Mouse (Mus musculus): ENCODE data around the gene Uncx.

The Uncx gene

DNA sequence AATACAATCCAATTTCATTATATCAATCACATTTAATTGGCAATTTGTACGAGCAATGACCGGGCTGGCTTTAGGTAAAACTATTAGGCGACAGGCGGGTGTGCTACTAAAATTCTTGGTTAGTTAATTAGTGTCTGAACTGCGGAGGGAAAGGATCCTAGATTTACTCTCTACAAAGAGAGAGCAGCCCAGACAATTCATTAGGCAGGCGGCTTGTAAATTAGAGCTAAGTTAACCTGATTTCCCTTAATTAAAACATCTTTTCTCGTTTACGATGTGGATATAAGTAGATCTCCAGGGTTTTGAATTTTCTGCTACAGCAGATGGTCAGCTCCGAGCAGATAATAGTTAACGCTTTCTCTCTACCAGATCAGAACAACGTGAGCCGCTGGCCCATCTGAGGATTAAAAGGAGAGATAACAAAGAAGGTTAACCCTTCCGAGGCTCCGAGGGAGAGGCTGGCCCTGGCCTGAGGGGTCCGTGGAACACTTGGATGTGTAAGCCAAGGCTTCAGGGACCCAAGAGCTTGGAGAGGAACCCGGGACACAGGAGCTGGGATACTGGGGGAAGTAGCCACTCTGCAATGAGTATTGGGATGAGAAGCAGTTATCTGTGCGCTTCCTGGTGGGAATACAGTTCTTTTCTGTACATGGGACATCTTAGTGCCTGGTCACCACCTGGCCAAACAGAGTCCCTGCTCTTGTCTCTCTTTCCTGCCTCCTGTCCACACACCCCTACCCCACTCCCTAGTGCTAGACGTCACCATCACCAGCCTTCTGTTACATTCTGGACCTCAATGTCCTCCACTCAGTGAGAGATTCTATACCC, 6.2 kb upstream of the Uncx start:
- POLR2A ChIA-PET, result interaction anchor here in 1 of 4 experiments (0.6 kb wide), 1 partner anchor 217 kb away, joined by 4 read pairs; no protein-coding TSS in a partner anchor
- CTCF ChIA-PET, result interaction anchor here (0.5 to 1.5 kb wide), 5 partner anchors 9 to 209 kb away, joined by 3 to 5 read pairs (median 3); no protein-coding TSS in a partner anchor

DNA sequence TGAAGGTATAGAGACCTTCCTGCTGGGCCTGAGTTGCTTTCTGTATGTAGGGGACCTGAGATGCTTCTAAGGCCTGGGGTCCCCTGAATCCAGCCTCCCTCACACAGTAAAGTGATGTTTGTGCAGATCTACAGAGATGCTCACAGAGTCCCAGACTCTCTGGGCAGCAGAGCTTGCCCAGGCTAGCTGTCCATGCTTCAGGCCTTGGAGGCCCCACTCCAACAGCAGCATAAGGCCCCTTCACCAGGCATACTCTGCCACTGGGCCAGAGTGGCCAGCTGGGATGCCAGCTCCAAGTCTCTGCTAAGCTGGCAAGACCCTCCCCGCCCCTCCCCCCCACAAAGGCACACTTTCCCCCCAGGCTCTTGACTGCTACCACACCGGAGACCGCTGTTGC, 5.6 kb upstream of the Uncx start:
- POLR2A ChIA-PET, result interaction anchor here in 1 of 4 experiments (0.6 to 2.3 kb wide), 3 partner anchors 11 to 216 kb away, joined by 3 to 8 read pairs (median 4); no protein-coding TSS in a partner anchor
- CTCF ChIA-PET, result interaction anchor here (0.5 to 1.5 kb wide), 4 partner anchors 13 to 208 kb away, joined by 3 to 5 read pairs (median 4); no protein-coding TSS in a partner anchor

DNA sequence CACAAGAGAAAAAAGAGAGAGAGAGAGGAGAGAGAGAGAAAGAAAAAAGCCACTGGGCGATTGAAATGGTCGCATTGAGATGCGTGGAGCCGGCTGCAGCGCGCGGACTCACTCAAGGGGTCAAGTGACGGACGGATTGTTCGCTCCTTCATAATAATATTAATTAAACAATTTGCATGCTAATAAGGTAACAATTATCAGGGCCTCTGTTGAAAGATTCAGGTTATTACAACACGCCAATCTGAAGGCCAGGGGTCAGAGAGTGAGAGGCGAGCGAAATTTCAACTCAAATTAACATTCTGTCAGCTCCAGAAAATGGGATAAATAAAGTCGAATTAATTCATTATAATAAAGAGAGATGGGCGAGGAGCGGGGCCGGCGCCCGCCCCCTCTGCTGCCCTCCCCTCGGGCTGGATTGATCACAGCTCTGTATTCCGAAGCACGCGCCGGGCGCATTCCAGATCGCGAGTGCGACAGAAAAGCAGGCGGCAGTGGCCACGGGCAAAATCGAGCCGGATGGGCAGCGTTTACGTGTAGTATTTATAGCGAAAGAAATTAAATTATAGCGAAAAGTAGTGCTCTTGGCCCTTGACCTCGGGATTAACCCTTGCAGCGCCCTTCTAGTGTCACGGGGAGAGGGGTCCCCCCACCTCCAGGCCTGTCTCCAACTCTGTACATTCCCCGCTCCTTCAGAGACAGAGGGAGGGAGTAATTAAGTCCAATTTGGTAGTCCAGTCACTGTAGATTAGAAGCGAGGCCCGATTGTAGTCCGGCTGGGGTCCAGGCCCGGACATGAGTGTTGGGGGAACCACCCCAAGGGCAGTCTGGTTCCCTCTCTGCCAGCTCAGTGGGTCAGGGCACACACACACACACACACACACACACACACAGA, 1.9 kb upstream of the Uncx start:
- ChIA-PET CTCF (interaction anchor here in 3 of 4 experiments (0.6 to 1.8 kb wide), 5 partner anchors 12 to 237 kb away, joined by 3 to 7 read pairs (median 3); partner anchors contain the start of gene Cyp2w1 (in 1 of the 3)), POLR2A (interaction anchor here in 2 of 4 experiments (1.6 to 2.1 kb wide), 3 partner anchors 8 to 61 kb away, joined by 7 to 9 read pairs (median 7); no protein-coding TSS in a partner anchor)

DNA sequence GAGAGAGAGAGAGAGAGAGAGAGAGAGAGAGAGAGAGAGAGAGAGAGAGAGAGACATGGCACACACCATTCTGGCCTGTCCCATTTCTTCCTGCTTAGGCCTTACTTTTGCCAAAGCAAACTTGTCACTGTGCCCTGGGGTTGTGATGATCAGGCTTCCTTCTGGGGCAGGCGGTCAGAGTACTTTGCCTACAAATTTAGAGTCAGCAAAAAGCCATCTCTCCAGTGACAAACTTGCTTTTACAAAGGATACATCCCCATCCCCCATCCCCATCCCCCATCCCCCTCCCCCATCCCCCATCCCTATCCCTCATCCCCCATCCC, 1.3 kb upstream of the Uncx start:
- CTCF ChIA-PET, result no interaction called here
- POLR2A ChIA-PET, result no interaction called here

DNA sequence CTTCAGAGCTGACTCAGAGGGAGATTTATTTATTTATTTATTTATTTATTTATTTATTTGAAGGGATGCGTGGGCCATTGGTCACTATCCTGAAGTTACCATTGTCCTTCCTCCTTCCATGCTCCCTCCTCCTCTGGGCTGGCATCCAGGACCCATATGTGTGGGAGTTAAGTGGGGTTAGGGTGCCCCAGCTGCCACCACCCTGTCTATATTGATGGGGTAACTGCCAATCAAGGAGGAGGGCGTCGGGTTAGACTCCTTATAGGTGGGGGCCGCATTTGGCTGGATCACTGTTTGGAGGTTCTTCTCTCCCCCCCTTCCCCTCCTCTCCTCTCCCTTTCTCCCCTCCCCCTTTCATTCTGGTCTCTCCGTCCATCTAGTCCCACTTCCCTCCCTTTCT, 738 bp upstream of the Uncx start:
- ChIA-PET CTCF (interaction anchor here in 1 of 4 experiments (0.5 kb wide), 1 partner anchor 10 kb away, joined by 4 read pairs; no protein-coding TSS in a partner anchor), POLR2A (no interaction called here)

GRCm38 (mm10) chr5:139543650-139544270, 466 bp downstream of the Uncx start:
- ChIA-PET POLR2A (interaction anchor here in 1 of 4 experiments (0.6 kb wide), 1 partner anchor 15 kb away, joined by 4 read pairs; no protein-coding TSS in a partner anchor), CTCF (interaction anchor here in 2 of 4 experiments (0.6 kb wide), 2 partner anchors 21 to 174 kb away, joined by 3 to 4 read pairs; no protein-coding TSS in a partner anchor)

DNA sequence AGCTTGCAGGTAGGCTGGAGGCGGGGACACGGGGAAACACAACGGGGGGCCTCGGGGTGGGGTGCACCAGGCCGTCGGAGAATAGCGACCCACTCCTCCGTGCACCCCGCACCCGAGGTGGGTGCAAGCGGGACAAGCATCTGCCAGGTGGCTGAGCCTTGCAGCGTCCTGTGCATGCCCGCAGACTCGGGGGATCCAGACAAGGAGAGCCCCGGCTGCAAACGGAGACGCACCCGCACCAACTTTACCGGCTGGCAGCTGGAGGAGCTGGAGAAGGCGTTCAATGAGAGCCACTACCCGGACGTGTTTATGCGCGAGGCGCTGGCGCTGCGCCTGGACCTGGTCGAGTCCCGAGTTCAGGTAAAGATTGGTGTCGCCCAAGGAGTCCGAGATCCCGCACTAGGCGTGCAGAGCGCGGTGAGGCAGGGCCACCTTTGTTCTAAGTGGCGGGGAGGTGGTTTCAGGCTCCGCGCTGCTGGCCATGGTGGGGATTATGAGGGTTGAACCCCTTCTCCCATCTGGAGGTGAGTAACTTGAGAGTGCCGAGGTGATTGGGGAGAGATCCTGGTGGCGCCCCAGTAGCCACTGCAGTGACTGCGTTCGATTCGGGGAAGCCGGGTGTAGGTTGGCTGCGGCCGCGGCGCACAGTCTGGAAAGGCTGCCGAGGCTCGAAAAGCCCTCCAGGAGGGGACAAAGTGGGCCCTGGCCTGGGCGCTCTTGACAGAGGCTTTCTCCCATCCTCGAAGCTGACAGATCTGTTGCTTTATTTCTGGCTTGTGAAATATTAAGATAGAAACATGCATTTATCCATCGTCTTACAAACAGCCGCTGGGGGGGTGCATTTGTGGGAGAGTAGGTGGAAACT, 1.2 kb downstream of the Uncx start:
- CTCF ChIA-PET, result interaction anchor here in 2 of 4 experiments (0.6 kb wide), 2 partner anchors 20 to 173 kb away, joined by 3 to 4 read pairs; no protein-coding TSS in a partner anchor

GRCm38 (mm10) chr5:139545221-139545620, 1.9 kb downstream of the Uncx start:
- CTCF ChIA-PET, result interaction anchor here in 1 of 4 experiments (0.5 to 1.1 kb wide), 2 partner anchors 11 to 31 kb away, joined by 3 to 4 read pairs; no protein-coding TSS in a partner anchor
- POLR2A ChIA-PET, result interaction anchor here in 1 of 4 experiments (0.5 to 1.3 kb wide), 4 partner anchors 10 to 123 kb away, joined by 3 to 5 read pairs (median 4); no protein-coding TSS in a partner anchor

More for the DNA sequence above, 1.2 kb downstream of the Uncx start:
- POLR2A ChIA-PET, result interaction anchor here in 2 of 4 experiments (0.6 kb wide), 2 partner anchors 14 to 18 kb away, joined by 3 to 4 read pairs; no protein-coding TSS in a partner anchor

GRCm38 (mm10) chr5:139545673-139546335, 2.5 kb downstream of the Uncx start:
- ChIA-PET CTCF (interaction anchor here in 3 of 4 experiments (0.5 to 1.1 kb wide), 5 partner anchors 9 to 219 kb away, joined by 3 to 4 read pairs (median 3); no protein-coding TSS in a partner anchor), POLR2A (interaction anchor here in 2 of 4 experiments (0.5 to 1.3 kb wide), 4 partner anchors 10 to 123 kb away, joined by 3 to 5 read pairs (median 4); no protein-coding TSS in a partner anchor)

DNA sequence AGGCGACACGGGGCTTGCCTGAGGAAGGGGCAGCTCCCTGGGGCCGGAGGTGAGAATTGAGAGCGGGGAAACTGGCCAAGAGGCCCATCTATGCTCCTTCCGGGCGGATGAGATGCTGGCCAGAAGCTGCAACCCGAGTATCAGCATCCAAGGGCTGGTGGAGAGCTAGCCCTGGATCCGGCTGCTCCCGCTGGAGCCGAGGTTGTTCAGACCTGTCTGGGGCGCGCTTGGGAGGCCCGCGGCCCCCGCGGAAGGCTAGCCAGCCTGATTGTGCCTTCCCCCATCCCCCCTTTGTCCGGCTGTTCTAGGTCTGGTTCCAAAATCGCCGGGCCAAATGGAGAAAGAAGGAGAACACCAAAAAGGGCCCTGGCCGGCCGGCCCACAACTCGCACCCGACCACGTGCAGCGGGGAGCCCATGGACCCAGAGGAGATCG, 3.1 kb downstream of the Uncx start:
- ChIA-PET POLR2A (interaction anchor here in 3 of 4 experiments (0.9 to 1.8 kb wide), 3 partner anchors 11 to 122 kb away, joined by 3 to 6 read pairs (median 3); no protein-coding TSS in a partner anchor), CTCF (interaction anchor here in 3 of 4 experiments (0.6 to 1.1 kb wide), 4 partner anchors 9 to 219 kb away, joined by 3 to 4 read pairs (median 3); no protein-coding TSS in a partner anchor)

- ChIA-PET POLR2A (interaction anchor here in 3 of 4 experiments (0.9 to 1.8 kb wide), 3 partner anchors 8 to 12 kb away, joined by 3 to 6 read pairs (median 3); no protein-coding TSS in a partner anchor), CTCF (no interaction called here)
These were observed 3.6 kb downstream of the Uncx start for GRCm38 (mm10) chr5:139546771-139547420.

DNA sequence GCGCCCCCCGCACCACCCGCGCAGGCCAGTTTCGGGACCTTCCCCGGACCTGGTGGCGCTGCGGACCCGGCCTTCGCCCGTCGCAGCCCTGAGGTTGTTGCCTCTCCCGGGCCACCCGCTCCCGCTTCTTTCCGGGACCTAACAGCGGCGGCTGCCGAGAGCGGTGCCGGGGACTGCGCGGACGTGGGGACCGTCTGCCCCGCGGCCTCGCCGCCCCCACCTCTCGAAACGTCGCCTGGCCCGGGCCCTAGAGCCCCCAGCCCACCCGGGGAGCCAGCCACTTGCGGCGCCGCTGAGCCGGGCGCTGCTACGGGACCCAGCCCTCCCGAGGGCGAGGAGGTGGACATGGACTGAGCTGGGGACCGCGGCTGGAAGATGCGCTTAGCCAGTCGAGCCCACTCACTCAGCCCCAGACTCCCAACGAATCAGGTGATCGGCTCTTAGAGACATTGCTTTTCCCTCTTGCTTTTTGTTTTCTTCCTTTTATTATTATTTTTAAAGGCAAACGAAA, 4.2 kb downstream of the Uncx start:
- POLR2A ChIA-PET, result interaction anchor here in 2 of 4 experiments (0.6 to 1.8 kb wide), 7 partner anchors 9 to 925 kb away, joined by 3 to 6 read pairs (median 3); no protein-coding TSS in a partner anchor
- CTCF ChIA-PET, result interaction anchor here in 2 of 4 experiments (0.6 to 0.8 kb wide), 2 partner anchors 123 to 343 kb away, joined by 3 to 4 read pairs; no protein-coding TSS in a partner anchor

GRCm38 (mm10) chr5:139553446-139554273, 10.4 kb downstream of the Uncx start:
- CTCF ChIA-PET, result interaction anchor here in 2 of 4 experiments (0.6 to 2.5 kb wide), 7 partner anchors 12 to 755 kb away, joined by 3 to 7 read pairs (median 4); no protein-coding TSS in a partner anchor

More at GRCm38 (mm10) chr5:139553446-139554273, 10.4 kb downstream of the Uncx start:
- POLR2A ChIA-PET, result interaction anchor here in 2 of 4 experiments (0.6 to 1.7 kb wide), 5 partner anchors 13 to 92 kb away, joined by 3 to 8 read pairs (median 3); no protein-coding TSS in a partner anchor

All from embryonic stem cell, embryonic (primary cell).